Mouse (Mus musculus) olfactory bulb, adult 2 months (tissue): ENCODE measurements around the gene Cblb. TPM values are rescaled to one million over a fixed set of nuclear protein-coding genes. Genes with fewer than 3 reads are reported as not detected.

Experiments
- H3K27ac ChIP-seq: fragments of 200-500 bp; 2 replicates; pipeline ENCODE4 v1.5.1; 2012; ENCODE audit warnings: low read depth, low read length; ENCODE audit not compliant: insufficient read depth
- H3K4me1 ChIP-seq: fragments of 200-500 bp; 2 replicates; pipeline ENCODE4 v1.6.1; 2012; ENCODE audit warnings: low read length; ENCODE audit not compliant: control insufficient read depth, insufficient read depth
- H3K4me3 ChIP-seq: fragments of 200-500 bp; 2 replicates; pipeline ENCODE4 v1.5.1; 2012; ENCODE audit warnings: mild to moderate bottlenecking, low read depth, low read length, moderate library complexity; ENCODE audit not compliant: insufficient read depth
- CTCF ChIP-seq: fragments of 200-500 bp; IDR thresholded peaks from 2 replicates; pipeline ENCODE4 v1.5.1; 2012; ENCODE audit warnings: low read depth, mild to moderate bottlenecking, low read length, moderate library complexity; ENCODE audit not compliant: insufficient read depth
- POLR2A ChIP-seq: fragments of 200-500 bp; IDR thresholded peaks from 2 replicates; pipeline ENCODE4 v1.6.1; 2012; ENCODE audit warnings: mild to moderate bottlenecking, low read depth, low read length, moderate library complexity; ENCODE audit not compliant: insufficient read depth
- WGBS: fragments of 180-500 bp; shearing (Covaris S2); methylation state at CpG from one replicate; pipeline ENCODE4 v1.1.7; 2018; 5-methylcytosine and 5-hydroxymethylcytosine counted together
- polyA plus RNA-seq: library from polyadenylated mRNA; stranded (reverse); fragments of >200 nt; gene quantifications from 2 replicates; pipeline ENCODE4 v1.2.4, GENCODE M21; 2012; ENCODE audit warnings: low replicate concordance; ENCODE audit not compliant: missing spikeins, insufficient read depth, insufficient read length

Gene Cblb
- polyA plus RNA-seq, 1 experiment: not detected

- Histone ChIP-seq H3K27ac (no peak overlapping the region), H3K4me1 (0 out of 2 replicates have a peak, but pooled peaks cover 2% of the 10 kb centered on the region), H3K4me3 (no peak overlapping the region)
- WGBS: 93% methylated on average over 10 of the region's 10 CpGs
- no peak for TF ChIP-seq CTCF
- TF ChIP-seq POLR2A: no peak
These were observed 63.9 kb downstream of the Cblb start for GRCm38 (mm10) chr16:52094735-52095459.

- Histone ChIP-seq H3K4me3 (no peak overlapping the region), H3K4me1 (0 out of 2 replicates have a peak, but pooled peaks cover 2% of the 10 kb centered on the region), H3K27ac (no peak overlapping the region)
- WGBS: 74% methylated on average over 3 of the region's 3 CpGs
- TF ChIP-seq POLR2A (no peak), CTCF (no peak)
These were observed 64.6 kb downstream of the Cblb start for GRCm38 (mm10) chr16:52095643-52096042.

- 92% methylated on average over 6 of the region's 6 CpGs for WGBS
- no peak for TF ChIP-seq POLR2A
- no peak for TF ChIP-seq CTCF
- no peak overlapping the region for H3K4me3 ChIP-seq
- no peaks in the 10 kb centered on the region for H3K4me1 ChIP-seq
- H3K27ac ChIP-seq: no peak overlapping the region
These were observed 69.4 kb downstream of the Cblb start for GRCm38 (mm10) chr16:52100466-52100865.

- Histone ChIP-seq H3K4me3 (no peak overlapping the region), H3K4me1 (no peaks in the 10 kb centered on the region), H3K27ac (no peak overlapping the region)
- 98% methylated on average over 9 of the region's 9 CpGs for WGBS
- TF ChIP-seq POLR2A (no peak), CTCF (no peak)
These were observed 73.6 kb downstream of the Cblb start for GRCm38 (mm10) chr16:52104608-52105007.

- 76% methylated on average over 5 of the region's 5 CpGs for WGBS
- Histone ChIP-seq H3K27ac (no peak overlapping the region), H3K4me1 (no peaks in the 10 kb centered on the region), H3K4me3 (no peak overlapping the region)
- TF ChIP-seq POLR2A (no peak), CTCF (no peak)
These were observed 76.8 kb downstream of the Cblb start for GRCm38 (mm10) chr16:52107836-52108235.

- no peak for TF ChIP-seq CTCF
- TF ChIP-seq POLR2A: no peak
- no peak overlapping the region for H3K27ac ChIP-seq
These were observed 83.4 kb downstream of the Cblb start for GRCm38 (mm10) chr16:52114473-52114872.

GRCm38 (mm10) chr16:52119003-52119402 is 88.0 kb downstream of the Cblb start:
- Histone ChIP-seq H3K4me3 (no peak overlapping the region), H3K27ac (no peak overlapping the region), H3K4me1 (no peaks in the 10 kb centered on the region)
- WGBS: 86% methylated on average over 4 of the region's 4 CpGs
- TF ChIP-seq POLR2A: no peak
- TF ChIP-seq CTCF: no peak

More at GRCm38 (mm10) chr16:52114473-52114872, 83.4 kb downstream of the Cblb start:
- Histone ChIP-seq H3K4me3 (no peak overlapping the region), H3K4me1 (no peaks in the 10 kb centered on the region)
- WGBS: 65% methylated on average over 4 of the region's 4 CpGs

- no peak overlapping the region for H3K4me3 ChIP-seq
- no peaks in the 10 kb centered on the region for H3K4me1 ChIP-seq
- no peak overlapping the region for H3K27ac ChIP-seq
- TF ChIP-seq CTCF (no peak), POLR2A (no peak)
These were observed 93.9 kb downstream of the Cblb start for GRCm38 (mm10) chr16:52124974-52125373.

- no peaks in the 10 kb centered on the region for H3K4me1 ChIP-seq
- no peak overlapping the region for H3K27ac ChIP-seq
- TF ChIP-seq POLR2A: no peak
- TF ChIP-seq CTCF: no peak
- 86% methylated on average over 4 of the region's 4 CpGs for WGBS
- H3K4me3 ChIP-seq: no peak overlapping the region
These were observed 94.9 kb downstream of the Cblb start for GRCm38 (mm10) chr16:52125896-52126295.

- Histone ChIP-seq H3K4me3 (no peak overlapping the region), H3K4me1 (no peaks in the 10 kb centered on the region), H3K27ac (no peak overlapping the region)
- WGBS: 93% methylated on average over 5 of the region's 5 CpGs
- TF ChIP-seq CTCF: no peak
- TF ChIP-seq POLR2A: no peak
These were observed 98.4 kb downstream of the Cblb start for GRCm38 (mm10) chr16:52129357-52129905.
